Mouse (Mus musculus): ENCODE results near the gene Glis1. TPM values are rescaled to one million over a fixed set of nuclear protein-coding genes. Genes with fewer than 3 reads are reported as not detected.

Glis1 gene
- polyA plus RNA-seq, 2 experiments: 0.10 to 0.35 TPM

DNA sequence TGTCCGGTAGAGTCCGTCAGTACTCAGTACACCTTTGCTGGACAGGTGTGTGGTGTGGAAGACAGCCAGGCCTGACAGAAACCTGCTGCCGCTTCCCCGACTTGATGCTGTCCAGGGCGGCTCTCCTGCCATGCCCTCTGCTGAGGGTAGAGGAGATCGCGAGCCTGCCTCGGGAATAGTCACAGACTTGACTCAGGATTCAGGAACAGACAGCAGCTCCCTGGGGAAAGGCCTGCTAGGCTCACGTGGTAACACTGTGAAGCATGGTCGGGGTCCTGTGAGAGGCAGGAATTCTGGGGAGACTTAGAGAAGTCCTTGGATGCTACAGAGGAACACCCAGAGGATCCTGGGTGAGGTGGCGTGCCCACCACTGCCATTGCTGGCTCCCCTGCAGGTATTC, 34.4 kb downstream of the Glis1 start:
- Histone ChIP-seq H3K9me3 (ENCODE audit: control insufficient read depth, low read length) (no peaks in the 10 kb centered on the region), H3K27me3 (ENCODE audit: control insufficient read depth, insufficient read depth, low read length) (no peaks in the 10 kb centered on the region), H3K9ac (replicated peaks) (no peak overlapping the region), H3K4me3 (ENCODE audit: insufficient read depth in 1 of 2, low read depth in 2 of 2, low read length in 2 of 2) (no peak overlapping the region), H3K4me2 (ENCODE audit: low read depth) (no peak overlapping the region), H3K4me1 (replicated peaks; ENCODE audit: control insufficient read depth in 2 of 2, insufficient read depth in 2 of 2, low read length in 1 of 2) (no peaks in the 10 kb centered on the region), H3K27ac (no peak overlapping the region), H3K36me3 (replicated peaks; ENCODE audit: control insufficient read depth, insufficient read depth, low read depth) (no peaks in the 10 kb centered on the region)
- WGBS (ENCODE audit: insufficient replicate concordance): 71% methylated on average over 11 of the region's 11 CpGs
- DNase-seq (ENCODE audit: low read depth in 3 of 3, low spot score in 3 of 3): no peak
- no peak for TF ChIP-seq EP300 (IDR thresholded peaks at IDR 0.05; ENCODE audit: low read depth)
- no peak for TF ChIP-seq CTCF (IDR thresholded peaks at IDR 0.05; ENCODE audit: low read depth)
- no peak for ATAC-seq (ENCODE audit: insufficient read depth)

DNA sequence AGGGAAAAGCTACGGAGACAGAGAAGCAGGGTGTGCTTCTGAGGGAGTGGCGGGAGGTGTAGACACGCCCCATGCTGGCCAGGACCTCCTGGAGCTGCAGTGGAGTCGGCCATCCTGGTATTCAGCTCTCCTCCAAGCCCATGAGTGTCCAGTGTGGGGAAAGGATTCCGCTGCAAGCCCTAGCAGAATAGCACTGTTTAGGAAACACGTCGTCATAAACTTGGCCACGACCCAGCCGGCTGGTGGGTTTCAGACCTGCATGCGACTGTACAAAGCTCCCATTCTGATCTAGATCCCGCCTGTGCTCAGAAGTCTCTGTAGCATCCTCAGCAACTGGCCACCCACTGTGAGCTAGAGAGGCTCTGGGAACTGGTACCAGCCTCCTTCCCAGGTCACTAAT, 41.9 kb downstream of the Glis1 start:
- DNase-seq (ENCODE audit: low read depth in 3 of 3, low spot score in 3 of 3) (no peak), ATAC-seq (ENCODE audit: insufficient read depth) (no peak)
- TF ChIP-seq CTCF (IDR thresholded peaks at IDR 0.05; ENCODE audit: low read depth): no peak
- no peak for TF ChIP-seq EP300 (IDR thresholded peaks at IDR 0.05; ENCODE audit: low read depth)
- no peaks in the 10 kb centered on the region for H3K9me3 ChIP-seq (ENCODE audit: control insufficient read depth, low read length)
- no peaks in the 10 kb centered on the region for H3K36me3 ChIP-seq (replicated peaks; ENCODE audit: control insufficient read depth, insufficient read depth, low read depth)
- H3K27me3 ChIP-seq (ENCODE audit: control insufficient read depth, insufficient read depth, low read length): no peaks in the 10 kb centered on the region
- 56% methylated on average over 11 of the region's 11 CpGs for WGBS (ENCODE audit: insufficient replicate concordance)
- no peak overlapping the region for H3K27ac ChIP-seq
- no peak overlapping the region for H3K9ac ChIP-seq (replicated peaks)
- no peaks in the 10 kb centered on the region for H3K4me1 ChIP-seq (replicated peaks; ENCODE audit: control insufficient read depth in 2 of 2, insufficient read depth in 2 of 2, low read length in 1 of 2)
- no peak overlapping the region for H3K4me3 ChIP-seq (ENCODE audit: insufficient read depth in 1 of 2, low read depth in 2 of 2, low read length in 2 of 2)
- no peak overlapping the region for H3K4me2 ChIP-seq (ENCODE audit: low read depth)

DNA sequence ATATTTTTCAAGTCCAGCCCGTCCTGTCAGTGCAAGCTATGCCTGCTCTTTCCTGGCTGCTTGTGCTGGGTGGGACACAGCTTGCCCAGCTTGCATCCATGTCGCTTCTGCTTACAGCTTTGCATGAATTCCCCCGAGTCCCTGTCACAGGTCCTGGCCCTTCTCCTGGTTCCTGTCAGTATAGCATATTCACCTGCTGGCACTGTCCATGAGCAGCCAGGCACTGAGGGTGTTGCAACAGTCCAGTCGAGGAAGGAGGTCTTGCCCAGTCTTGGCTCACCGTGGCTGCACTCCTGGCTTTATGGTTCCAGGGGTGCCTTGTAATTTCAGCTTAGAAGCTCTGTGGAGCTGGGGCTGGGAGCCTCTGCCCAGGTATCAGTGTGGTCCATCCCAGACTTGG, 44.6 kb downstream of the Glis1 start:
- ATAC-seq (ENCODE audit: insufficient read depth) (no peak), DNase-seq (ENCODE audit: low read depth in 3 of 3, low spot score in 3 of 3) (no peak)
- 63% methylated on average over 5 of the region's 5 CpGs for WGBS (ENCODE audit: insufficient replicate concordance)
- H3K4me3 ChIP-seq (ENCODE audit: insufficient read depth in 1 of 2, low read depth in 2 of 2, low read length in 2 of 2): no peak overlapping the region
- no peaks in the 10 kb centered on the region for H3K4me1 ChIP-seq (replicated peaks; ENCODE audit: control insufficient read depth in 2 of 2, insufficient read depth in 2 of 2, low read length in 1 of 2)
- H3K4me2 ChIP-seq (ENCODE audit: low read depth): no peak overlapping the region
- no peaks in the 10 kb centered on the region for H3K9me3 ChIP-seq (ENCODE audit: control insufficient read depth, low read length)
- H3K27me3 ChIP-seq (ENCODE audit: control insufficient read depth, insufficient read depth, low read length): no peaks in the 10 kb centered on the region
- no peaks in the 10 kb centered on the region for H3K36me3 ChIP-seq (replicated peaks; ENCODE audit: control insufficient read depth, insufficient read depth, low read depth)
- no peak overlapping the region for H3K27ac ChIP-seq
- no peak overlapping the region for H3K9ac ChIP-seq (replicated peaks)
- TF ChIP-seq CTCF (IDR thresholded peaks at IDR 0.05; ENCODE audit: low read depth) (no peak), EP300 (IDR thresholded peaks at IDR 0.05; ENCODE audit: low read depth) (no peak)

DNA sequence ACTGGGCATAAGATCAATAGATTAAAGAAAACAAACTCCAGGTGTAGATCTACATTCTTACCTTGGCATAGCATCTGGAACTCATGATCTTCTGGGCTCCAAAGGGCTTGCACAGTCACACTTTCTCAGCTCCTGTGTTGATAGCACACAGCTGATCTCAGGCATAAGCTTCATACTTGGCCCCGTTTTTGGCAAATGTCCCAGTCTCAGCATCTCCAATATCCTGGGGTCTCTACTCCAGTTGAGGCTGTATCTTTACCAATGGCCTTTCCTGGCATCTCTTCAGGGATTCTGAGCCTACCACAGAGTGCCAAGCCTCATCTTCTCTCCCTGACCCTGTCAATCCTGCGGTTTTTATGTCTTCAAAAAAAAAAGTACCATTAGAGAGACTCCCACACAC, 48.1 kb downstream of the Glis1 start:
- Histone ChIP-seq H3K36me3 (replicated peaks; ENCODE audit: control insufficient read depth, insufficient read depth, low read depth) (no peaks in the 10 kb centered on the region), H3K4me2 (ENCODE audit: low read depth) (no peak overlapping the region), H3K27me3 (ENCODE audit: control insufficient read depth, insufficient read depth, low read length) (no peaks in the 10 kb centered on the region), H3K9ac (replicated peaks) (no peak overlapping the region), H3K9me3 (ENCODE audit: control insufficient read depth, low read length) (no peaks in the 10 kb centered on the region), H3K4me1 (replicated peaks; ENCODE audit: control insufficient read depth in 2 of 2, insufficient read depth in 2 of 2, low read length in 1 of 2) (no peaks in the 10 kb centered on the region), H3K27ac (no peak overlapping the region), H3K4me3 (ENCODE audit: insufficient read depth in 1 of 2, low read depth in 2 of 2, low read length in 2 of 2) (no peak overlapping the region)
- WGBS (ENCODE audit: insufficient replicate concordance): 46% methylated on average over 2 of the region's 2 CpGs
- ATAC-seq (ENCODE audit: insufficient read depth) (no peak), DNase-seq (ENCODE audit: low read depth in 3 of 3, low spot score in 3 of 3) (no peak)
- no peak for TF ChIP-seq EP300 (IDR thresholded peaks at IDR 0.05; ENCODE audit: low read depth)
- TF ChIP-seq CTCF (IDR thresholded peaks at IDR 0.05; ENCODE audit: low read depth): no peak

DNA sequence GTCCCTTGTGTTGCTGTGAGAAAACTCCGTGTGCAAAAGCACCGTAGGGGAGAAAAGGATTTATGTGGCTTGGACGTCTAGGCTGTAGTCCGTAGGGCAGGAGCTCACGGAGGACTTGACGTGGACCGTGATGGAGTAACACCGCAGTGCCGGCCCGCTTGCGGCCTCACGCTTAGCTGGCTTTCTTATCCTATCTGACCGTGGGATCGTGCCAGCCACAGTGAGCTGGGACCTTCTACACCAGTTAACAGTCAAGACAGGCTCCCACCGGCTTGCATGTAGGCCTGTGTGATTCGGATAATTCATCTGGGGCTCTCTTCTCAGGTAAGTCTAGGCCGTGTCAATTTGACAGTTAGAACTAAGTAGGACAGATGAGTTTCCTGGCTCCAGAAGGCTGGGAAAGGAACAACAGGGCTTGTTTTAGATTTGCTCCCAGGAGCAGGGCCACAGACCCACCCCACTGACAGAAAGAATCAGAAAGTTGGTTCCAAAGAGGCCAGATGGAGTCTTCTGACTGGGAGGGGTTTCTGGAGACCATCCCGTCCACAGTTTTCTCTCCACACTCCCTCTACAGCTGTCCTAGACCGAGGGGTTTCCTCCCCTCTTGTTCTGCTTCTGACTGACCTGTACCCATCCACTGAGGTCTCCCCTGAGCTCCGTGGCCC, 49.3 kb downstream of the Glis1 start:
- no peak for DNase-seq (ENCODE audit: low read depth in 3 of 3, low spot score in 3 of 3)
- no peak for TF ChIP-seq EP300 (IDR thresholded peaks at IDR 0.05; ENCODE audit: low read depth)
- TF ChIP-seq CTCF (IDR thresholded peaks at IDR 0.05; ENCODE audit: low read depth): no peak
- Histone ChIP-seq H3K27me3 (ENCODE audit: control insufficient read depth, insufficient read depth, low read length) (no peaks in the 10 kb centered on the region), H3K4me3 (ENCODE audit: insufficient read depth in 1 of 2, low read depth in 2 of 2, low read length in 2 of 2) (no peak overlapping the region), H3K9me3 (ENCODE audit: control insufficient read depth, low read length) (no peaks in the 10 kb centered on the region), H3K4me1 (replicated peaks; ENCODE audit: control insufficient read depth in 2 of 2, insufficient read depth in 2 of 2, low read length in 1 of 2) (no peaks in the 10 kb centered on the region), H3K36me3 (replicated peaks; ENCODE audit: control insufficient read depth, insufficient read depth, low read depth) (no peaks in the 10 kb centered on the region), H3K4me2 (ENCODE audit: low read depth) (no peak overlapping the region), H3K9ac (replicated peaks) (no peak overlapping the region), H3K27ac (no peak overlapping the region)
- ATAC-seq (ENCODE audit: insufficient read depth): no peak
- WGBS (ENCODE audit: insufficient replicate concordance): 77% methylated on average over 20 of the region's 20 CpGs

Measured in liver, embryonic 14.5 days (tissue).